Mouse (Mus musculus): Measurements from ENCODE around the gene Trim44.
A peak's percentile ranks its signal among the peaks of the same experiment; 100 is the strongest.

Trim44 gene

DNA sequence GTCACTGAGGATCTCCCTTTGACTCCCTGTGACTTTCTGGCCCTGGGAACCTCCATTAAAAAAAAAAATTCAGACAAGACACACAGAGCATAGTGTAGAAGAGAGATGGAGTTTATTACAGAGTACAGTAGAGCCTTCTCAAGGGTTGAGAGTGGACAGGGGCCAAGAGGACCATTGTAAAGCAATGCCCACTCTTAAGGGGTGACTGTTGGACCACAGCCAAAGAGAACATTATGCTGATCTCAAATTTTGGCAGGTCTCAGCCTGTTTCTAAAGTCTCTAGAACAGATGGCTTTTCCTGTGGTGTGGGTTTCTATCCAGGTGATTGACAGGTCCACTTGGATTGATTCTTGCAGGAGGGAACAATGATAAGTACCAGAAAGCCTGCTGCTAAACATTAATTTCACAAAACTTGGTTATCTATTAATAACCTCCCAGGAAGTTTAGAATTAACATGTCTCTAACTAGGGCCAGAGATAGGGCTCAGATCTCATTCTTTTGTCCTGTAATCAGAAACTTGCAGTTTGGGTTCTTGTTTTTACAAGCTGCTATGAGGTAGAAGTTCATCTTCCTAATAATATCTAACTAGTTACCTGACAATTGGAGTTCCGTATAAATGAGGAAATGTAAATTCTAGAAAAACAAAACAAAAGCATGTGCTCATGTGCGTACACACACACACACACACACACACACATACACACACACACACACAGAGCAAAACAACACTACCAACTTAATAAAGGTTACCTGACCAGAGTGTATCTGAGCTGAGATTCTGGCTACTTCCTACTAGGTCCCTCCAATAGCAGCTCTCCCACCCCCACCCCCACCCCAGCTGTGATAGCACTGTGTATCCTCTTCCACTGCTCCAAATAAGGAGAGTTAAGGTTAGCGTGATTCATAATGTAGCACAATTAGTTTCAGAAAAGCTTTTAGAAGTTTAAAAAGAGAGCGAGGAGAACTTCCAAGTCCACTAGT lies 1.0 kb downstream of the Trim44 start:
- no peak for DNase-seq (ENCODE audit: inconsistent age in 2 of 2, low spot score in 1 of 2)

DNA sequence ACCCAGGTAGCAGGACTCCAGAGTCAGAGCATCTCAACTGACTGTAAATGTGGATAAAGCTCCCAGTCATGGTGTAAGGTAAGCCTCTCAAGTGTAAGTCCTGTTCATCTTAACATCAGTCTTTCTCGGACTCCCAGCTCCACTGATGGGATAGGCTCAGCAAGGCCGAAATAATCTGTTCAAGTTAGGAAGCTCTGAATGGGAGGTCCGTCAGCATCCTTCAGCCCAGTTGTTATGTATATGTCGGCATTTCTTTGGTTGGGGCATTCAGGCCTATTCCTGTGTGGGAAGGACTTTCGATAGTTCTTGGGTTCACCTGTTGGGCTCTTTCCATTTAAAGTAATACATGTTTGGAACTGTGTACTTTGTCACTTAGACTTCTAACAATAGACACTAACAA lies 3.6 kb downstream of the Trim44 start:
- DNase-seq (ENCODE audit: inconsistent age in 2 of 2, low spot score in 1 of 2), result no peak

DNA sequence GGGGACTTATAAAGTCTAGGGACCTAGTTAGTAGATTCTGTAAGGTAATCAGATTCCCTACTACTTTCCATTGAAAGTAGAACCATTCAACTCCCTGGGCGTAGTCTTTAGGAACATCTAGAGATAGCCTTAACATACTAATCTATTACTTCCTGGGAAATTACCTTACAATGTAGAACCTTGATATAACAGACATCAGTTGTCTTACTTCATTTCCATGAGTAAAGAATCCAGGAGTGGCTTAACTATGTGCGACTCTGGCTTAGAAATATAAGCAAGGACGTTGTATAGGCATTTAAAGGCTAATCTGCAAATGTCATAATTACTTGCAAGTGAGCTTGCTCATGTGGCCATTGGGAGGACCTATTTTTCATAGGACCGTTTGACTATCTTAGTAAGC lies 4.3 kb downstream of the Trim44 start:
- DNase-seq (ENCODE audit: inconsistent age in 2 of 2, low spot score in 1 of 2), result no peak

DNA sequence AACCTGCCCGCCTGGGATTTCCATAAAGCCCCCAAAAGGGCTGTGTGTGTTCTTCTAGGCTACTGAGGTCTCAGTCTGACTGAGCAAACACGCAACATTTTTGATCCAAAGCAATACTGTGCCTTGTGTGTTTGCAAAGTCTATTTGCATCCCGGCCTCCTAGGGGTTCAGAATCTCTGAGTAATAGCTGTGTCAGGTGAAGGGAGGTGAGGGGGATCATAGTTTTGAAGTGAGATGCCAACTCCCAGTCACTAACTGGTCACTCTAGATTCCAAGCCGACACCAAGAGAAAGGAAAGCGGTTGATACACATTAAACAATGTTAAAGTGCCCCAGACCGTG lies 6.3 kb downstream of the Trim44 start:
- DNase-seq (ENCODE audit: inconsistent age in 2 of 2, low spot score in 1 of 2), result no peak

DNA sequence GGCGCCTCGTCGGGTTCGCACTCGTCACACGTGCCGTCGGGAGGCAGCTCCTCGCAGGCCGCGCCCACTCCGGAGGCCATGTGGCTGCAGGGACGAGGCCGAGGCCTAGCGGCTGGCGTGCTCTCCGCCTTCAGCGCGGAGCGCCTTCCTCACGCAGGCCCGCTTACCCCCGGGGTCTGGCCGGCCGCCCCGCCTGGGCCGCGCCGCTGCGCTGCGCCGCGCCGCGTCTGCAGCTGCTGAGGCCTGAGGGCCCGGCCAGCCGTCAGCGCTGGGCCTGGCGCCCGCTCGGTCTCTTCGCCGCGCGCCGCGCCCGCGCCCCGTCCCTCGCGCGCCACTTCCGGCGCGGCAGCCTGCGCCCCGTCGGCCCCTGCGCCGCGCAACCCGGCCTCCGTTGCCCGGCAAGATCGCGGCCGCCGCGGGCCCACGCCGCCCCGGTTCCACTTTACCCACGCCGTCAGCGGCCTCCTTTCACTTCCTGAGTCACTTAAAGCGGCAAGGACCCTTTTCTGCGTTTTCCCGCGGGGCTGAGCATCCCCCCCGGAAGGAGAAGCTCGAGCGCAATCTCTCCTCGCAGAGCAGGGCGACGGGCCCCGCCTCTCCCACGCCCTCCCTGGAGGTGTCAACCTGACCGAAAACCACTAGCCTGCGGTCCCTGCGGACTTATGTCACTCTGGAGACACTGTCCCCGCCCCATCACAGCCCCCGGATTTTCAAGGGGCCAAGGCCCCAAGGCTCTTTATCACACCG lies 6.8 kb downstream of the Trim44 start:
- DNase-seq (ENCODE audit: inconsistent age in 2 of 2, low spot score in 1 of 2), result peak; percentile 93 to 97

DNA sequence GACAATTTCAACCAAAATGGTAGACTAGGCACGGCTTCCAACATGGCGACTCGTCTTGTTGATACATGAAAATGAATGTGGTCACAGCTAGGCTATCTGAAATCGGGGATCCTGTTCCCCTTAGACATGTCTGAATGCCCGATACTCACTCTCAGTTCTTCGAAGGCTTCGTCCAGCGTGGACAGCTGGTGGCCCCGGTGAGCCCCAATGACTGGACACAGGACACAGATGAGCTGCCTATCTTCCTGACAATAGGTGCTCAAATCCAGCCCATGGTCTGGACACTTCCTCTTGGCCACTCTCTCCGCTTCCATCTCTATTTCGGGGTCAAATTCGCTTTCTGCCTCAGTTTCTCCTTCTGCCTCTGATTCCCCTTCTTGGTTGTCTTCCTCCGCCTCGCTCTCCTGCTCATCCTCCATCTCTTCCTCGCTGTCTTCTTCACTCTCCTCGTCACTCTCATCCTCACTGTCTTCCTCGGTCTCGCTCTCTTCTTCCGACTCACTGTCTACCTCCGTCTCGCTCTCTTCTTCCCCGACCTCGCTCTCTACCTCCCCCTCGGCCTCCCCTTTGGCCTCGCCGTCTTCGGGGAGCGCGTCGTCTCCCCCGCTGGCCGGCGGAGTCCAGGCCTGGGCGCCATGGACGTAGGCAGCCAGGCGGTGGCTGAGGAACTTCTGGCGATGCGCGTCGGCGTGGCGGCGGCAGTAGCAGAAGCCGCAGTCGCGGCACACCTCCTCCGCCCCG lies 7.6 kb downstream of the Trim44 start:
- peak; percentile 17 to 46 for DNase-seq (ENCODE audit: inconsistent age in 2 of 2, low spot score in 1 of 2)

DNA sequence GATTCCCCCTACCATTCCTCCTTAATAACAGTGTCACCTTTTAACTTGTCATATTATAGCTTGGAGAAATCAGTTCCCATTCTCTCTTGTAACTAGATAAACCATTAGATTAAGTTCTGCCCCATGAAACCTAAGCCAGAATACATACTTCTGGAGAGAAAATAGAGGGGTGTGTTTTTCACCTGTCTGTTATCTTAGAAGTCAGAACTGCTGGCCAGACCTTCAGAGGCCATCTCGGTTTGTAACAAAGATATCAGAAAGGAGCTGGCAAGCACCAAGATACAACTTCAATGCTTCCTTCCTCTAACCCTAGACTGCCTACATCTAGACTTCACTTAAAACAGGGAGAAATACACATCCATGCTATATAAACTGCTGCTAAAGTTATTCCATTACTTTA lies 11.1 kb downstream of the Trim44 start:
- DNase-seq (ENCODE audit: inconsistent age in 2 of 2, low spot score in 1 of 2), result no peak

DNA sequence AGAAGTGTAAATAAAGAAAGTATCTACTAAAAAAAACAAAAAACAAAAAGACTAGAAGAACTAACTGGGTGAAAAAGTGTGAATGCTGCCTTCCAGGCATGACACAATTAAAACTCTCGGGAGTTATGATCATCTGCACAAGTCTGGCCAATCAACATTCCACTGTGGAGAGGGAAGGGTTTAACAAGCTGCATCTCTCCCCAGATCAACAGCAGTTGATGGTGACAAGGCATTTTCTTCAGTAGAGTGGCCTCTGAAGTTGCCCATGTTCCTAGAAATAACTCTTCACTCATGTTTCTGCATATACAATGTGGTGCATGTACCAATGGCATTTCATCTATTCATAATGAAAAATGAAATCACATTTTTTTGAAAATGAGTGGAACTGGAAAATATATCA lies 14.2 kb downstream of the Trim44 start:
- DNase-seq (ENCODE audit: inconsistent age in 2 of 2, low spot score in 1 of 2), result no peak

DNA sequence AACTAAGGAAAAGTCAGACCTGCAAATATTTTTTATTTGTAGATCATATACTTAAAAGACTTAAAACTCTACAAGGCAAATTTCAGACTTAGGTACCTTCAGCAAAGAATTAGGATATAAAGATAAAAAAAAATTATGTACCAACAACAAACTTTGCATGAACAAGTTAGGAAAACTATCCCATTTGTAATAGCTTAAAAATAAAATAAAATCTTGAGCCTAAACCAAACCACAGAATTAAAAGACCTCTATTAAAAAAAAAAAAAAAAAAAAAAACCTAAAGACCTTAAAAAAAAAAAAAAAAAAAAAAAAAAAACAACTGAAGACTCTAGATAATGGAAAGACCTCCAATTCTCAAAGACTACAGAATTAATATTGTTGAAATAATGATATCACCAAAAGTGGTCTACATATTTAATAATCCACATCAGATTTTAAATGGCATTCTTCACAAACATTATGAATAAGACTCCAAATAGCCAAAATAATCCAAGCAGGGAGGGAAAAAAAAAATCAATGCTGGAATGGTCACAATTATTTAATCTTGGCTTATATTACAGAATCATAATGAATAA lies 22.2 kb downstream of the Trim44 start:
- DNase-seq (ENCODE audit: inconsistent age in 2 of 2, low spot score in 1 of 2), result no peak

DNA sequence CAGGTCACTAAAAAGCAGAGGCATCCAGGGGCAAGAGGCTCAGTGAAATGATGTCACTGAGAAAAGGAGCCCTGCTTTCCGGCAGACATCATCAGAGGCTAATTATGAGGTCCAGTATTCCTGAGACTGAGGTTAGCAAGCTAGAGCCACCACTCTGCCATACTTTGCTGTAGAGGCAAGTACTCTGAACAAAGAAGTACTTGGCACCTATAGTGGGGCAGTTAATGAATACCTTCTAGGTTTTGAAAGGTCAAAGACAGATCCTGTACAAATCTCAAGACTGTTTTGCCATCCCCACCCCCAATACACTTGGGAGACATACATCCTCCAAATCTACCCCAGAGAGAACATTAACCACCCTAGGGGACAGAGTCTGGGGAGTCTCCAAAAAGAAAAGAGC lies 23.1 kb downstream of the Trim44 start:
- no peak for DNase-seq (ENCODE audit: inconsistent age in 2 of 2, low spot score in 1 of 2)

DNA sequence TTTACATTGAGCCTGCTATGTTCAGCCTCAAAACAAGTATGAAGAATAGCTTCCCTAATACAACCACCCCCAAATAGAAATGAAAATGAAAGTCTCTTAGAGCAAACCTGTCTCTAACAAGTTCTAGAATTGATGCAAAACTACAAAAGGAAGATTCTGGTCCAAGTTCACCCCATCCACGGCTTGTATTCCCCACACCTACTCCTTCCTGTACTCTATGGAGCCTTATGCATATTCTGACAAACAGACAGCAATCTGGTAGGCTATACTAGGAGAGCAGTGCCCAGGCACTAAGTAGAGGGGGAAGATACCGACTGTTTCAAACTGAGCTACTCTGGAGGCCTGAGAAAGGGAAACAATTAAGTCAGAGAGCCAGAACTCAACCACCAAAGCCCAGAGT lies 23.6 kb downstream of the Trim44 start:
- DNase-seq (ENCODE audit: inconsistent age in 2 of 2, low spot score in 1 of 2), result no peak

DNA sequence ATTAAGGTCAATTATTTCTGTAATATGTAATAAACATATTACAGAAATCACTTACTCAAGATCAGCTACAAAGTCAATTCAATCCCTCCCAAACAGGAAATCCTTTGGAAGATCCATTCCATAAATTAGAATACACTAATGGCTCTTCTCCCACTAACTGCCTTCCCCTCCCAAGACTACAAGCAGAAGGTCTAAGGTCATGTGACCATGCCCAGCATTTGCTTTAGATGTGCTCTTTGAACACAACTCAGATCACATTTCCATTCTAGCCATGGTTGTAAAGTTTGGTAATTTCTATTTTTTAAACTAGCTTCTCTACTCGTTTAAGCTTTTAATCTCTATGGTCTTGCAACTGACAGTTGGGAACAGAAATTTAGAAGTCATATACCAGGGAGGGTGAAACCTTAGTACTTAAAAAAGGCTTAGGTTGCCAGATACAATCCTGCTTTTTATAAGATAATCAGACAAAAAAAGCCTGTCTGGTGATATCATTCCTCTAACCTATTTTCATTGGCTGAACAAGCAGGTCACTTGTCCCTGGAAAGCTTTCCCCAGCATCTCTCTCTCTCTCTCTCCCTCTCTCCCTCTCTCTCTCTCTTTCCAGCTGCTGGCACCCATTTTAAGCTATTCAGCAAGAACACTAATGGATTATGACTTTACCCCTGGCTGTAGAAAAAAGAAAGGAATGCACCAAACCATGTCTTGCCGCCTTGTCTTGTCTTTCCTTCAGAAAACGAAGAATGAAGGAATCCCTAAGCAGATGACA lies 24.4 kb downstream of the Trim44 start:
- no peak for DNase-seq (ENCODE audit: inconsistent age in 2 of 2, low spot score in 1 of 2)

DNA sequence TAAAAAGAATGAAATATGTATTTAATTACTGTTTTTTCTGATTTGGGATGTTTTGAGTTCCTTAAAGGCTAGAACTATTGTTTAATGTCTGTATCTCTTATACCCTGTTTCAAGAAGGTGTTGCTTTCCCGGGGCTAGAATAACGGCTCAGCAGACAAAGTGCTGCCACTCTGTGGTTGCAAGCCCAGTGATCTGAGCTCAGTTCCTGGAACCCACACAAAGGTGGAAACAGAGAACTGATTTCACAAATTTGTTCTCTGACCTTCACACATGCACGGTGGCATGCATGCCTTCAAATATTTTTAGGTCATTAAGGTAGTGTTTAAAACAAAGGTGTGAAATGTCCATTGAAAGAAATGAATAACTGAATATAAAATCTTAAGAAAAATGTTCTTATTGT lies 25.1 kb downstream of the Trim44 start:
- no peak for DNase-seq (ENCODE audit: inconsistent age in 2 of 2, low spot score in 1 of 2)

DNA sequence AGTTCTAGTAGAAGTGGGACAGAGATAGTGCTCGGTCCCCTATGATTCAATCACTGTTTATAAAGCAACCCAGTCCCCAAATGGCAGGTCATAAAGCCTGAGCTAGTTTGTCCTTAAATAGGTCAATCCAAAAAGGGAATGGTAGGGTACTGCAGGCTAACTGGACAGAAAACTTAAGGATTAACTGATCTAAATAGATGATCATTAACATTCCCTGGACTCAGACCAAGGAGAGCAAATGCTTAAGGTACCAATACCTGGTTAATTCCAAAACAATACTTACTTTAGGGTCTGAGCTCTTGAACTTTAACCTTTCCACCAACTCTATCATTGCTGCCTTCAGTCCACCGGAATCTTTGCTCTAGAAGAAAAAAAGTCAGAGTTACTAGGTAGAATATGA lies 27.0 kb downstream of the Trim44 start:
- DNase-seq (ENCODE audit: inconsistent age in 2 of 2, low spot score in 1 of 2), result no peak

DNA sequence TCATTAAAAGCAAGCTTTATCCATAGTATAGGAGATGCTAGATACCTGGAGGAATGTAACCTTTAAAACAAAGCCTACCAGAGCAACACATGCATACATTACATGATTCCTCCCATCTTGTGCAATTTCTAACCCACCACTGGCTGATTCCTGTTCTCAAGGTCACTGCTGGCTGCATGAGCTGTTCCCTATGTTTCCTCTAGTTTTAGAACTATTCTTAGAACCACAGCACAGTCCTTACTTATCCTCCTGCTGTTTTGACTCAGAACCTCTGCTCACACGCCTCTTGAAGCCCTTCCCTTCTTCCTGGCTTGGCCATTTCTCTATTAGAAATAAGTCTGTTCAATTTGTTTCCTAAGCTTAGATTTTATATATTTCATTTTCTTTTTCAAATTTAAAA lies 28.7 kb downstream of the Trim44 start:
- DNase-seq (ENCODE audit: inconsistent age in 2 of 2, low spot score in 1 of 2), result peak; percentile 18 to 54

DNA sequence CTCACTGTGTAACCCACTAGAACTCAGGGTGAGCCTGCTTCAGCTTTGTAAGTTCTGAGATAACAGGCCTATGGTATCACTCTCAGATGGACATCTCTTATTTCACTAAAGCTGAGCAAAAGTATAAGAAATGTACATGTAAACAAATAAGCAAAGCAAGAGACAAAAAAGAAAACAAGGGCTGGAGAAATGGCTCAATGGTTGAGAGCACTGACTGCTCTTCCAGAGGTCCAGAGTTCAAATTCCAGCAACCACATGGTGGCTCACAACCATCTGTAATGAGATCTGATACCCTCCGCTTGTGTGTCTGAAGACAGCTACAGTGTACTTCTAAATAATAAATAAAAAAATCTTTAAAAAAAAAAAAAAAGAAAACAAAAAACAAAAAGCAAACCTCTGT lies 29.2 kb downstream of the Trim44 start:
- no peak for DNase-seq (ENCODE audit: inconsistent age in 2 of 2, low spot score in 1 of 2)

DNA sequence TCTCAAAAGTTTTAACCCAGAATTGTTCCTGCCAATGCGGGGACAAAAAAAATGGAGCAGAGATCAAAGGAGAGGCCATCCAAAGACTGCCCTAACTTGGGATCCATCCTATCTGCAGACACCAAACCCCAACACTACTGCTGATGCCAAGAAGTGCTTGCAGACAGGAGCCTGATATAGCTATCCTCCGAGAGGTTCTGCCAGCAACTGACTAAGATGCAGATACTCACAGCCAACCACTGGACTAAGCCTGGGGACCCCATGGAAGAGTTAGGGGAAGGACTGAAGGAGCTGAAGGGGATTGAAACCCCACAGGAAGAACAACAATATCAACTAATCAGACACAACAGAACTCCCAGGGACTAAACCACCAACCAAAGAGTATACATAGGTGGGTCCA lies 30.3 kb downstream of the Trim44 start:
- no peak for DNase-seq (ENCODE audit: inconsistent age in 2 of 2, low spot score in 1 of 2)

DNA sequence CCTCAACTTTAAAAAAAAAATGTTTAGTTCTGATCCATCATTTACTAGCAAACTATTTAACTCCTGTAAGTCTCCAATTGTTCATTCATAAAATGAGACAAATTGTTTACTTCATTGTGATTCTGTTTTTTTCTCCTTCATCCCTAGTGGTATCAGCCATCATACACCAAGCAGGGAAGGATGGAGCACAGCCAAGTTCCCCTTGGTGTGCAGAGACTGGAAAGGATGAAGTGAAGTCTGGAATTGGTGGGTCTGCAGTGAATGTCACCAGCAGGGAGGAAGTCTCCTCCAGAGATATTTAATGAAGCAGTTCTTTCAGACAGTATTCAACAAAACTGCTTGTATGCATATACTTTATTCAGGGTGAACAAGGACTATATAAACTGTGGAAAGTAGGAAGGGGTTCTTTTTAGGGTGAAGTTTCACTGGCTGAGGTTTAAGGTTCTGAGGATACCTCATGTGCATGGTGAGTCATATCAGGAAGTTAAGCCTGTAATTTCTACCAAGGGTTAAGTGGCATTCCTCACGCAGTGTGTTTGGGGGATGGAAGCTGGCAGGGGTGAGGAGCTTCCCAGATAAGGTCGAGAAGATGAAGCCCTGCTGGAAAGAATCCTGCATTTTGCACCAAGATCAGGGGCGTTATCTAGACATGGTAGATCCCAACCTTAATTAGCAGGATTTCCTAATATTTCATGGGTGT lies 34.1 kb downstream of the Trim44 start:
- no peak for DNase-seq (ENCODE audit: inconsistent age in 2 of 2, low spot score in 1 of 2)

DNA sequence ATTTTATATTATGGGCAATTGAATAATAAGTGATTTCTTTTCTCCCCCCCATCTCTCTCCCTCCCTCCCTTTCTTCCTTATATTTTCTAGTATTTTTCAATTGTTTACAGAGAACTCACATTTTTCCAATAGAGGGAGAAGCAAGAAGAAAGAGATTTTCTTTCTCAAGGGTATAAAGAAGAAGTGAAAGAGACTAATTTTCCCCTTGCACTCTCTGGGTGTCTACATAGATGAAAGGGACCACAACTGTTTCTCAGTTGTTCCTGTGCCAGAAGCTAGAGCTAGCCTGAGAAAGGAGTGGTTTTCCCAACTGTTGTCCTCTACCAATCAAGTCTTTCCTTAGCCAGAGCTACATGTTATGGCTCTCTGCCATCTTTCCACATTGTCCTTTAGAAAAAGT lies 34.9 kb downstream of the Trim44 start:
- no peak for DNase-seq (ENCODE audit: inconsistent age in 2 of 2, low spot score in 1 of 2)

DNA sequence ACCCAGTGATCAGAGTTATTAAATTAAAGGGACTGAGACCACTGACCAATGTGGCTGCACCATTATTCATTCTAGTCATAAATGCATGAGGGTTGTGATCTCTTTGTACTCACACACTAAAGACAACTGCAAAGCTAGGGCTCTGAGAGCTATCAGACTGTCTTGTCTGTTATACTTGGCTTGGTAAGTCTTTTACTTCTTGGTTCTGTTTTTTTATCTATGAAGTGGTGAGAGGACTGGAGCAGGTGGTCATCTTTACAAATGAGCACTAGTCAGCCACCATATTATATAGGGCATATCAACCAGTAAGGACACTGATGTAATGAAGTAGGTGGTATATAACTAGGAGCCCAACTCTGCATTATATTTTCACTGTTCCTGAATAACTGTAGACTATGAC lies 36.3 kb downstream of the Trim44 start:
- no peak for DNase-seq (ENCODE audit: inconsistent age in 2 of 2, low spot score in 1 of 2)
